Mouse (Mus musculus) right cerebral cortex, adult 18-20 months (tissue): ENCODE data around the gene Flvcr1.
"Not testable (repeated sequence)": the region's sequence is repeated elsewhere in the genome, so short reads cannot be mapped to it uniquely, and the experiment has no call there.

ENCODE experiments used
- DNase-seq: peaks from one replicate; pipeline ENCODE4 v3.0.0; 2022; ENCODE audit warnings: mixed read lengths

The Flvcr1 gene

GRCm38 (mm10) chr1:191037999-191038398, 12.0 kb upstream of the Flvcr1 start:
- DNase-seq: no peak

- DNase-seq: no peak
Observed at GRCm38 (mm10) chr1:191036554-191037334, 10.8 kb upstream of the Flvcr1 start, which contains the start of gene Spata45. Gene Spata45 (plus strand): TSS chr1:191036639.

GRCm38 (mm10) chr1:191035649-191036048, 9.7 kb upstream of the Flvcr1 start:
- peak; percentile 14 for DNase-seq

- peak; percentile 4 for DNase-seq
Observed at GRCm38 (mm10) chr1:191030922-191031425, 5.0 kb upstream of the Flvcr1 start.

- DNase-seq: no peak
Observed at GRCm38 (mm10) chr1:191030182-191030581, 4.2 kb upstream of the Flvcr1 start.

GRCm38 (mm10) chr1:191025016-191026012, 644 bp downstream of the Flvcr1 start:
- DNase-seq: no peak

GRCm38 (mm10) chr1:191023806-191024205, 2.2 kb downstream of the Flvcr1 start:
- not testable (repeated sequence) for DNase-seq

GRCm38 (mm10) chr1:191023140-191023539, 2.8 kb downstream of the Flvcr1 start:
- DNase-seq: no peak

- no peak for DNase-seq
Observed at GRCm38 (mm10) chr1:191021016-191021415, 4.9 kb downstream of the Flvcr1 start.

GRCm38 (mm10) chr1:191020217-191020924, 5.6 kb downstream of the Flvcr1 start:
- DNase-seq: no peak

- no peak for DNase-seq
Observed at GRCm38 (mm10) chr1:191019803-191020202, 6.2 kb downstream of the Flvcr1 start.

- no peak for DNase-seq
Observed at GRCm38 (mm10) chr1:191014271-191014670, 11.7 kb downstream of the Flvcr1 start.

- DNase-seq: no peak
Observed at GRCm38 (mm10) chr1:191008707-191009106, 17.3 kb downstream of the Flvcr1 start.

GRCm38 (mm10) chr1:191002201-191002600, 23.8 kb downstream of the Flvcr1 start:
- DNase-seq: no peak

GRCm38 (mm10) chr1:191000686-191001085, 25.3 kb downstream of the Flvcr1 start:
- DNase-seq: no peak

GRCm38 (mm10) chr1:190998027-190998426, 27.9 kb downstream of the Flvcr1 start:
- DNase-seq: no peak

GRCm38 (mm10) chr1:190996346-190996877, 29.5 kb downstream of the Flvcr1 start:
- no peak for DNase-seq

- DNase-seq: peak; percentile 21
Observed at GRCm38 (mm10) chr1:190995548-190995947, 30.4 kb downstream of the Flvcr1 start.

- no peak for DNase-seq
Observed at GRCm38 (mm10) chr1:190989437-190990082, 36.4 kb downstream of the Flvcr1 start.

GRCm38 (mm10) chr1:190981412-190981811, 44.5 kb downstream of the Flvcr1 start:
- no peak for DNase-seq

GRCm38 (mm10) chr1:190980470-190980869, 45.5 kb downstream of the Flvcr1 start:
- no peak for DNase-seq

GRCm38 (mm10) chr1:190979100-190979563, 46.8 kb downstream of the Flvcr1 start, which contains the start of gene Vash2:
Gene Vash2 (minus strand): TSS chr1:190979296.
- DNase-seq: peak; percentile 73
